Mouse (Mus musculus) heart, adult 2 months (tissue): ENCODE measurements around the gene Psma7. TPM values are rescaled to one million over a fixed set of nuclear protein-coding genes. Genes with fewer than 3 reads are reported as not detected.

Experiments used
- DNase-seq, 2 experiments: peaks; one replicate each; pipeline ENCODE4 v3.0.0; 2021
- H3K27ac ChIP-seq: fragments of 200-600 bp; 2 replicates; pipeline ENCODE4 v1.8.1; 2022
- H3K27me3 ChIP-seq: fragments of 200-500 bp; 2 replicates; pipeline ENCODE4 v1.6.1; 2012; ENCODE audit warnings: mild to moderate bottlenecking, low read length, inconsistent platforms, mixed read lengths; ENCODE audit not compliant: control insufficient read depth, insufficient read depth
- H3K36me3 ChIP-seq: fragments of 200-500 bp; 2 replicates; pipeline ENCODE4 v1.6.1; 2012; ENCODE audit warnings: low read length, inconsistent platforms; ENCODE audit not compliant: control insufficient read depth, insufficient read depth
- H3K4me1 ChIP-seq: fragments of 200-500 bp; 2 replicates; pipeline ENCODE4 v1.6.1; 2011; ENCODE audit warnings: low read length; ENCODE audit not compliant: control insufficient read depth, insufficient read depth
- H3K4me3 ChIP-seq: fragments of 200-600 bp; 2 replicates; pipeline ENCODE4 v1.8.1; 2022
- H3K79me2 ChIP-seq: fragments of 200-500 bp; replicated peaks from 2 replicates; pipeline ENCODE4 v1.6.1; 2012; ENCODE audit warnings: mild to moderate bottlenecking, inconsistent platforms, low read length, moderate library complexity, mixed read lengths; ENCODE audit not compliant: control insufficient read depth, insufficient read depth
- H3K9ac ChIP-seq: fragments of 200-500 bp; 2 replicates; pipeline ENCODE4 v1.6.1; 2012; ENCODE audit warnings: low read depth, mild to moderate bottlenecking, control low read depth, inconsistent platforms, low read length, mixed read lengths
- CTCF ChIP-seq: fragments of 200-600 bp; IDR thresholded peaks from 2 replicates; pipeline ENCODE4 v1.8.1; 2022; ENCODE audit warnings: antibody characterized with exemption, mild to moderate bottlenecking, moderate library complexity
- EP300 ChIP-seq: fragments of 200-500 bp; IDR thresholded peaks from 2 replicates; pipeline ENCODE4 v1.6.1; 2011; ENCODE audit warnings: low read depth, low read length, control low read depth; ENCODE audit not compliant: insufficient read depth
- POLR2A ChIP-seq: fragments of 200-500 bp; IDR thresholded peaks from 2 replicates; pipeline ENCODE4 v1.6.1; 2011; ENCODE audit warnings: mild to moderate bottlenecking, low read depth, low read length, control low read depth; ENCODE audit not compliant: insufficient read depth
- WGBS: fragments of 180-500 bp; shearing (Covaris S2); methylation state at CpG from one replicate; pipeline ENCODE4 v1.1.7; 2018; 5-methylcytosine and 5-hydroxymethylcytosine counted together
- intact Hi-C: fragments of 180-260 bp; cut with DNase I; formaldehyde crosslinking; loops from one replicate; pipeline ENCODE4 v1.15.1; 2025
- polyA plus RNA-seq: library from polyadenylated mRNA; depleted of rRNA; stranded (reverse); fragments of >200 nt; gene quantifications from 2 replicates; pipeline ENCODE4 v1.2.3, GENCODE M21; 2012; rRNA removed
- total RNA-seq, 2 experiments: library from RNA; stranded (reverse); gene quantifications; 2 replicates each; pipeline ENCODE4 v1.2.3; 2021

Psma7 gene
- total and polyA plus RNA-seq, 3 experiments, result 134 to 162 (median 140) TPM

GRCm38 (mm10) chr2:180005656-180006351 is 36.4 kb downstream of the Psma7 start:
- H3K4me3 ChIP-seq, result no peak overlapping the region
- DNase-seq, result no peak
- H3K79me2 ChIP-seq, result no peaks in the 10 kb centered on the region
- intact Hi-C loops, result no loop called here
- H3K27me3 ChIP-seq, result no peaks in the 10 kb centered on the region
- no peaks in the 10 kb centered on the region for H3K36me3 ChIP-seq
- no peak overlapping the region for H3K27ac ChIP-seq
- TF ChIP-seq EP300, result no peak
- no peak for TF ChIP-seq CTCF
- TF ChIP-seq POLR2A, result no peak
- no peak overlapping the region for H3K9ac ChIP-seq
- H3K4me1 ChIP-seq, result no peaks in the 10 kb centered on the region
- 53% methylated on average over 5 of the region's 5 CpGs for whole genome bisulfite sequencing

GRCm38 (mm10) chr2:180001635-180002034 is 40.6 kb downstream of the Psma7 start:
- no peaks in the 10 kb centered on the region for H3K36me3 ChIP-seq
- H3K9ac ChIP-seq, result no peak overlapping the region
- H3K27me3 ChIP-seq, result no peaks in the 10 kb centered on the region
- intact Hi-C loops, result no loop called here
- H3K4me1 ChIP-seq, result no peaks in the 10 kb centered on the region
- no peak overlapping the region for H3K27ac ChIP-seq
- 89% methylated on average over 9 of the region's 9 CpGs for WGBS
- H3K4me3 ChIP-seq, result no peak overlapping the region
- TF ChIP-seq CTCF, result no peak
- TF ChIP-seq EP300, result no peak
- no peak for TF ChIP-seq POLR2A
- H3K79me2 ChIP-seq, result no peaks in the 10 kb centered on the region
- no peak for DNase-seq

DNA sequence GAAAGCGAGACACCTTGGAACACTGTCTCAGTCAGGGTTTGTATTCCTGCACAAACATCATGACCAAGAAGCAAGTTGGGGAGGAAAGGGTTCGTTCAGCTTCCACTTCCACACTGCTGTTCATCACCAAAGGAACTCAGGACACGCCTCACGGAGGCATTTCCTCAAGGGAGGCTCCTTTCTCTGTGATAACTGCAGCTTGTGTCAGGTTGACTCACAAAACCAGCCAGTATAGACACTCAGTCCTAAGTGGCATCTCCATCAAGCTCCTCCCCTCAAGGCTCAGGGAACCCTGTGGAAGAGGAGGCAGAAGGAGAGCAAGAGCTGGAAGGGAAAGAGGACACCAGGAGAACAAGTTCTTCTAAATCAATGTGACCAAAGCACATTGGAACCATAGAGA is 43.8 kb downstream of the Psma7 start:
- Histone ChIP-seq H3K27me3 (no peaks in the 10 kb centered on the region), H3K79me2 (no peaks in the 10 kb centered on the region), H3K36me3 (no peaks in the 10 kb centered on the region), H3K27ac (no peak overlapping the region), H3K4me3 (no peak overlapping the region), H3K4me1 (no peaks in the 10 kb centered on the region), H3K9ac (no peak overlapping the region)
- no peak for TF ChIP-seq POLR2A
- no peak for TF ChIP-seq CTCF
- TF ChIP-seq EP300, result no peak
- 50% methylated on average over 4 of the region's 4 CpGs for WGBS
- no peak for DNase-seq
- intact Hi-C loops, result no loop called here

DNA sequence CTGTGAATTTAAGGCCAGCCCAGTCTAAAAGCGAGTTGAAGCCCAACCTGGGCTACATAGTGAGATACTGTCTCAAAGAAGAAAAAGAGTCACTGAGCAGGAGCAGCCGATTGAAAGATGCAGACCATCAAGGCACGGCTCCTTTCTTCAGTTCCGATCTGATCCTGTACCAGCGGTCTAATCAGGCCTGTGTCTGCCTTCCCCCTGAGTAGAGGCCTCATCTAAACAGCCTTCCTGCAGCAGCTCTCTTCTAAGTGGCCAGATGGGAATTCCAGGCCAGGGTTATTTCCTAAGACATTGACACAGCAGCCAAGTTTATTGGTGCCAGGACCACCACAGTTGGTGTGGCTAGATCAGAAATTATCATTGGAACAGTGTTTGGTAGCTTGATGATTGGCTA is 49.2 kb downstream of the Psma7 start:
- intact Hi-C loops, result no loop called here
- H3K27me3 ChIP-seq, result no peaks in the 10 kb centered on the region
- no peaks in the 10 kb centered on the region for H3K79me2 ChIP-seq
- no peak overlapping the region for H3K4me3 ChIP-seq
- TF ChIP-seq CTCF (no peak), EP300 (no peak), POLR2A (no peak)
- no peak for DNase-seq
- H3K27ac ChIP-seq, result no peak overlapping the region
- 84% methylated on average over 5 of the region's 5 CpGs for WGBS
- H3K4me1 ChIP-seq, result no peaks in the 10 kb centered on the region
- H3K9ac ChIP-seq, result no peak overlapping the region
- H3K36me3 ChIP-seq, result no peaks in the 10 kb centered on the region

DNA sequence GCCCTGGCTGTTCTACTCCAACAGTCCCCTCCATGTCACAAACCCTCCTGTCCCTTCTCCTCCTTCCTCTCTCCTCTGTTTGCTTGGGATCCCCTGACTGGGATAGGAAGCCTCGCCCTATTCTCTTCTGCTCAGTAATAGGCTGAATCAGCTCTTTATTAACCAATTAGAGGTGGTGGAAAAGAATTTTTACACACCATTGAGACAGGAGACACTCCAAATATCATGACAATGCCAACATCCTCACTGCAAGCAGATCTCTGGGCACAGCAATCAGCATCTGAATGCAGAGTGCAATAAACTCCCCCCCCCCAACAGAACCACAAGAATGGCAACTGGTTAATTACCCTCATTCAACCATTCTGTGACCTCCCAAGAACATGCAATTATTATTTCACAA is 53.1 kb downstream of the Psma7 start:
- Histone ChIP-seq H3K4me3 (no peak overlapping the region), H3K79me2 (no peaks in the 10 kb centered on the region), H3K4me1 (peaks cover 3% of the 10 kb centered on the region; the same call in 1 of the 2 replicates), H3K27me3 (no peaks in the 10 kb centered on the region), H3K9ac (no peak overlapping the region), H3K36me3 (no peaks in the 10 kb centered on the region), H3K27ac (no peak overlapping the region)
- TF ChIP-seq CTCF (no peak), EP300 (no peak), POLR2A (no peak)
- 85% methylated on average over 1 of the region's 1 CpGs for WGBS
- intact Hi-C loops, result no loop called here
- no peak for DNase-seq

DNA sequence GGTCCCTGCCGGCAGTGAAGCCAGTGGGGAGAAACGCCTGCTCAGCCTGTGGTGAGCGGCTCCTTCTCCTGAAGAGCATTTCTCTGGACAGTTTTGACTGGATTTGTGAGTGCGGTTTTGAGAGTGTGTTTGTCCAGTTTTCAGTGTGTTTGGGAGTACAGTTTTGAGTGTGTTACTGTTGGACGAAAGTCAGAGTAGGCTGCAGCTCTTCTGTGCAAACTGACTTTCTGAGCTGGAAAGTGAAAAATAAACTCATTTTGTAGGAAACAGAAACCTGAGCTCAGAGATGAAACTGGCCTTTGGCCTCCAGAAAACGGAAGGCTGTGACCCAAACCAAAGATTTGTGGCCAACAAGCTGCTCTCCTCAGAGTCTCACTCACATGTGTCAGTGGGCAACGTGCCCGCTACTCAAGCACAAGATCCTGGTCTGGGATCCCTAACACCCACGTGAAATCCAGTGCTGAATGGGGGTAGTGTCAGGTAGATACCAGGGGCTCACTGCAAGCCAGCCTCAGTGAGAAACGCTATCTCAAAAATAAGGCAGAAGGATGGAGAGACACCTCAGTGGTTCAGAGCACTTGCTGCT is 55.7 kb downstream of the Psma7 start:
- H3K4me1 ChIP-seq, result peaks cover 3% of the 10 kb centered on the region; the same call in 1 of the 2 replicates
- no peaks in the 10 kb centered on the region for H3K79me2 ChIP-seq
- no peaks in the 10 kb centered on the region for H3K27me3 ChIP-seq
- DNase-seq, result no peak
- no peak for TF ChIP-seq POLR2A
- TF ChIP-seq EP300, result no peak
- no peak for TF ChIP-seq CTCF
- no peak overlapping the region for H3K9ac ChIP-seq
- no peak overlapping the region for H3K4me3 ChIP-seq
- H3K27ac ChIP-seq, result no peak overlapping the region
- WGBS, result 75% methylated on average over 10 of the region's 10 CpGs
- intact Hi-C loops, result no loop called here
- H3K36me3 ChIP-seq, result no peaks in the 10 kb centered on the region

Other genes starting within 250 kb of the Psma7 start
- 10 to 100 TPM; 16.4 to 20.5 TPM for gene Taf4, start 65.8 kb downstream of the Psma7 start, total RNA-seq
- 7.4 and 8.6 TPM in 2 replicates for gene Taf4, start 65.8 kb downstream of the Psma7 start, polyA plus RNA-seq
- gene Lsm14b, start 17.4 kb downstream of the Psma7 start, total RNA-seq, result 10 to 100 TPM; 60.1 to 71.4 TPM
- 41.2 and 47.6 TPM in 2 replicates for gene Lsm14b, start 17.4 kb downstream of the Psma7 start, polyA plus RNA-seq
- gene Ss18l1, start 76 bp upstream of the Psma7 start, total RNA-seq, result 1 to 10 TPM; 1.9 to 2.0 TPM
- 3.8 and 5.2 TPM in 2 replicates for gene Ss18l1, start 76 bp upstream of the Psma7 start, polyA plus RNA-seq
- gene Mtg2, start 28.2 kb upstream of the Psma7 start, total RNA-seq, result 10 to 100 TPM; 27.1 to 30.8 TPM
- 23.2 and 32.0 TPM in 2 replicates for gene Mtg2, start 28.2 kb upstream of the Psma7 start, polyA plus RNA-seq
- gene Hrh3, start 62.1 kb upstream of the Psma7 start, total RNA-seq, result under 1 TPM in 1 of 2 experiments, not detected in 1; 0.21 TPM
- 0.06 TPM in 1 of 2 replicates, not detected in the other for gene Hrh3, start 62.1 kb upstream of the Psma7 start, polyA plus RNA-seq
- gene Osbpl2, start 76.9 kb upstream of the Psma7 start, total RNA-seq, result 10 to 100 TPM; 31.8 to 36.4 TPM
- gene Osbpl2, start 76.9 kb upstream of the Psma7 start, polyA plus RNA-seq, result 27.6 and 38.5 TPM in 2 replicates
- gene Adrm1, start 129.1 kb upstream of the Psma7 start, total RNA-seq, result 10 to 100 TPM; 79.2 to 89.0 TPM
- gene Adrm1, start 129.1 kb upstream of the Psma7 start, polyA plus RNA-seq, result 56.6 and 76.0 TPM in 2 replicates
- gene Lama5, start 183.4 kb upstream of the Psma7 start, total RNA-seq, result 100 to 1,000 TPM in 1 of 2 experiments, 10 to 100 TPM in 1; 66.3 to 104 TPM
- gene Lama5, start 183.4 kb upstream of the Psma7 start, polyA plus RNA-seq, result 83.6 and 109 TPM in 2 replicates
- 100 to 1,000 TPM; 506 to 570 TPM for gene Rps21, start 214.9 kb upstream of the Psma7 start, total RNA-seq
- gene Rps21, start 214.9 kb upstream of the Psma7 start, polyA plus RNA-seq, result 991 and 1,183 TPM in 2 replicates
- gene Cables2, start 231.1 kb upstream of the Psma7 start, total RNA-seq, result 10 to 100 TPM; 11.2 to 14.3 TPM
- gene Cables2, start 231.1 kb upstream of the Psma7 start, polyA plus RNA-seq, result 17.6 and 26.7 TPM in 2 replicates
- gene Rbbp8nl, start 247.4 kb upstream of the Psma7 start, total RNA-seq, result not detected
- not detected in 2 replicates for gene Rbbp8nl, start 247.4 kb upstream of the Psma7 start, polyA plus RNA-seq